Mouse (Mus musculus) MEL (cell line): ENCODE data around the gene Ctsd. TPM values are rescaled to one million over a fixed set of nuclear protein-coding genes. Genes with fewer than 3 reads are reported as not detected.

Source experiments
- DNase-seq: peaks from one replicate; pipeline ENCODE4 v3.0.0; 2011; ENCODE audit warnings: low read depth, low spot score
- H3K27ac ChIP-seq: 2 replicates; pipeline ENCODE4 v1.5.1; 2012; ENCODE audit warnings: low read depth, mild to moderate bottlenecking, control low read depth, low read length, moderate library complexity; ENCODE audit not compliant: control insufficient read depth
- H3K27me3 ChIP-seq, 2 experiments: fragments of 150-350 bp in 1 of 2; sonication (generic) in 1 of 2; 2 replicates each; pipeline ENCODE4 v1.6.1; 2012; ENCODE audit warnings: low read length in 2 of 2, mild to moderate bottlenecking in 2 of 2, improper control_type of control experiment in 1 of 2, moderate library complexity in 1 of 2; ENCODE audit not compliant: insufficient read depth in 2 of 2, control insufficient read depth in 1 of 2
- H3K36me3 ChIP-seq, 2 experiments: 2 replicates each; pipeline ENCODE4 v1.6.1; 2012 to 2014; ENCODE audit warnings: low read length in 2 of 2, improper control_type of control experiment in 1 of 2, inconsistent platforms in 1 of 2, mild to moderate bottlenecking in 1 of 2; ENCODE audit not compliant: insufficient read depth in 2 of 2, control insufficient read depth in 1 of 2
- H3K4me1 ChIP-seq, 2 experiments: fragments of 150-350 bp in 1 of 2; sonication (generic) in 1 of 2; 2 replicates each; pipeline ENCODE4 v1.6.1; 2012; ENCODE audit warnings: low read length in 2 of 2, improper control_type of control experiment in 1 of 2, mild to moderate bottlenecking in 1 of 2; ENCODE audit not compliant: insufficient read depth in 2 of 2, control insufficient read depth in 1 of 2
- H3K4me3 ChIP-seq, 2 experiments: fragments of 150-350 bp in 1 of 2; sonication (generic) in 1 of 2; 2 replicates each; pipeline ENCODE4 v1.5.1; 2012; ENCODE audit warnings: low read depth in 2 of 2, low read length in 2 of 2, mild to moderate bottlenecking in 2 of 2, moderate library complexity in 2 of 2, control low read depth in 1 of 2, improper control_type of control experiment in 1 of 2; ENCODE audit not compliant: control insufficient read depth in 1 of 2, insufficient read depth in 1 of 2
- H3K79me2 ChIP-seq: 2 replicates; pipeline ENCODE4 v1.6.1; 2012; ENCODE audit warnings: mild to moderate bottlenecking, low read length, moderate library complexity; ENCODE audit not compliant: control insufficient read depth, poor library complexity, insufficient read depth
- H3K9ac ChIP-seq: 2 replicates; pipeline ENCODE4 v1.6.1; 2012; ENCODE audit warnings: low read depth, mild to moderate bottlenecking, control low read depth, low read length, moderate library complexity; ENCODE audit not compliant: control insufficient read depth, poor library complexity, severe bottlenecking
- H3K9me3 ChIP-seq: fragments of 150-350 bp; sonication (generic); replicated peaks from 2 replicates; pipeline ENCODE4 v1.6.1; 2012; ENCODE audit warnings: mild to moderate bottlenecking, low read length, improper control_type of control experiment, moderate library complexity; ENCODE audit not compliant: insufficient read depth
- BHLHE40 ChIP-seq: IDR thresholded peaks from 2 replicates; pipeline ENCODE4 v1.6.1; 2012; ENCODE audit warnings: low read depth, mild to moderate bottlenecking, inconsistent platforms, low read length, improper control_type of control experiment, borderline replicate concordance
- GABPA ChIP-seq: IDR thresholded peaks from 2 replicates; pipeline ENCODE4 v1.6.1; 2012; ENCODE audit warnings: low read depth, mild to moderate bottlenecking, inconsistent platforms, low read length, improper control_type of control experiment, moderate library complexity
- HCFC1 ChIP-seq: IDR thresholded peaks from 2 replicates; pipeline ENCODE4 v1.6.1; 2012; ENCODE audit warnings: low read depth, mild to moderate bottlenecking, inconsistent platforms, low read length, improper control_type of control experiment, moderate library complexity
- JUND ChIP-seq: IDR thresholded peaks from 2 replicates; pipeline ENCODE4 v1.6.1; 2011; ENCODE audit warnings: low read depth, mild to moderate bottlenecking, improper control_type of control experiment, low read length
- KAT2A ChIP-seq: conservative IDR thresholded peaks from 2 replicates; pipeline ENCODE4 v1.6.1; 2012; ENCODE audit warnings: low read depth, low read length, improper control_type of control experiment, inconsistent platforms
- MAFK ChIP-seq: IDR thresholded peaks from 2 replicates; pipeline ENCODE4 v1.6.1; 2011; ENCODE audit warnings: low read depth, mild to moderate bottlenecking, low read length, improper control_type of control experiment, borderline replicate concordance
- MAX ChIP-seq: IDR thresholded peaks from 2 replicates; pipeline ENCODE4 v1.6.1; 2011; ENCODE audit warnings: low read length, improper control_type of control experiment
- MEF2A ChIP-seq: IDR thresholded peaks from 2 replicates; pipeline ENCODE4 v1.6.1; 2014; ENCODE audit warnings: low read depth, mild to moderate bottlenecking, inconsistent platforms, low read length, improper control_type of control experiment; ENCODE audit not compliant: poor library complexity, insufficient replicate concordance, severe bottlenecking; ENCODE audit errors: extremely low read depth
- MYB ChIP-seq: IDR thresholded peaks from 2 replicates; pipeline ENCODE4 v1.6.1; 2011; ENCODE audit warnings: mild to moderate bottlenecking, low read depth, low read length, improper control_type of control experiment
- NELFE ChIP-seq: IDR thresholded peaks from 2 replicates; pipeline ENCODE4 v1.6.1; 2011; ENCODE audit warnings: low read depth, low read length, improper control_type of control experiment
- NRF1 ChIP-seq: IDR thresholded peaks from 2 replicates; pipeline ENCODE4 v1.6.1; 2014; ENCODE audit warnings: low read depth, mild to moderate bottlenecking, inconsistent platforms, low read length, improper control_type of control experiment, moderate library complexity; ENCODE audit not compliant: poor library complexity, insufficient read depth, severe bottlenecking
- POLR2AphosphoS5 ChIP-seq: IDR thresholded peaks from 2 replicates; pipeline ENCODE4 v1.6.1; 2012; ENCODE audit warnings: low read depth, borderline replicate concordance, mild to moderate bottlenecking, inconsistent platforms, low read length, moderate library complexity, mixed read lengths
- RAD21 ChIP-seq: IDR thresholded peaks from 2 replicates; pipeline ENCODE4 v1.6.1; 2011; ENCODE audit warnings: mild to moderate bottlenecking, low read depth, low read length, improper control_type of control experiment
- RCOR1 ChIP-seq: IDR thresholded peaks from 2 replicates; pipeline ENCODE4 v1.6.1; 2012; ENCODE audit warnings: low read depth, mild to moderate bottlenecking, inconsistent platforms, low read length, improper control_type of control experiment
- SIN3A ChIP-seq: IDR thresholded peaks from 2 replicates; pipeline ENCODE4 v1.6.1; 2012; ENCODE audit warnings: low read length, improper control_type of control experiment, inconsistent platforms
- TCF12 ChIP-seq: IDR thresholded peaks from 2 replicates; pipeline ENCODE4 v1.6.1; 2014; ENCODE audit warnings: low read depth, mild to moderate bottlenecking, inconsistent platforms, low read length, improper control_type of control experiment, moderate library complexity
- USF1 ChIP-seq: IDR thresholded peaks from 2 replicates; pipeline ENCODE4 v1.6.1; 2014; ENCODE audit warnings: low read depth, mild to moderate bottlenecking, inconsistent platforms, low read length, improper control_type of control experiment, moderate library complexity
- USF2 ChIP-seq, 2 experiments: IDR thresholded peaks; 2 replicates each; pipeline ENCODE4 v1.6.1; 2011 to 2012; ENCODE audit warnings: improper control_type of control experiment in 2 of 2, low read length in 2 of 2, borderline replicate concordance in 1 of 2, inconsistent platforms in 1 of 2, low read depth in 1 of 2, mild to moderate bottlenecking in 1 of 2; ENCODE audit not compliant: insufficient read depth in 1 of 2
- ZC3H11A ChIP-seq: IDR thresholded peaks from 2 replicates; pipeline ENCODE4 v1.6.1; 2012; ENCODE audit warnings: low read depth, mild to moderate bottlenecking, inconsistent platforms, low read length, improper control_type of control experiment
- ZNF384 ChIP-seq: IDR thresholded peaks from 2 replicates; pipeline ENCODE4 v1.6.1; 2012; ENCODE audit warnings: low read depth, mild to moderate bottlenecking, inconsistent platforms, low read length, improper control_type of control experiment
- polyA plus RNA-seq, 2 experiments: library from polyadenylated mRNA; stranded (reverse) in 1 of 2; unstranded in 1 of 2; fragments of >175 nt in 1 of 2; fragments of >200 nt in 1 of 2; gene quantifications; 2 replicates each; pipeline versions ENCODE4 v1.2.1 to v1.2.4; 2012; ENCODE audit warnings: low replicate concordance in 2 of 2, low read depth in 1 of 2; ENCODE audit not compliant: insufficient read length in 2 of 2, insufficient read depth in 1 of 2, missing spikeins in 1 of 2
- total RNA-seq: library from RNA; depleted of rRNA; stranded (reverse); fragments of 300-350 nt; gene quantifications from 2 replicates; pipeline ENCODE4 v1.2.3, GENCODE M21; 2012

The Ctsd gene
- total and polyA plus RNA-seq, 3 experiments, result 89.3 to 179 (median 115) TPM

DNA sequence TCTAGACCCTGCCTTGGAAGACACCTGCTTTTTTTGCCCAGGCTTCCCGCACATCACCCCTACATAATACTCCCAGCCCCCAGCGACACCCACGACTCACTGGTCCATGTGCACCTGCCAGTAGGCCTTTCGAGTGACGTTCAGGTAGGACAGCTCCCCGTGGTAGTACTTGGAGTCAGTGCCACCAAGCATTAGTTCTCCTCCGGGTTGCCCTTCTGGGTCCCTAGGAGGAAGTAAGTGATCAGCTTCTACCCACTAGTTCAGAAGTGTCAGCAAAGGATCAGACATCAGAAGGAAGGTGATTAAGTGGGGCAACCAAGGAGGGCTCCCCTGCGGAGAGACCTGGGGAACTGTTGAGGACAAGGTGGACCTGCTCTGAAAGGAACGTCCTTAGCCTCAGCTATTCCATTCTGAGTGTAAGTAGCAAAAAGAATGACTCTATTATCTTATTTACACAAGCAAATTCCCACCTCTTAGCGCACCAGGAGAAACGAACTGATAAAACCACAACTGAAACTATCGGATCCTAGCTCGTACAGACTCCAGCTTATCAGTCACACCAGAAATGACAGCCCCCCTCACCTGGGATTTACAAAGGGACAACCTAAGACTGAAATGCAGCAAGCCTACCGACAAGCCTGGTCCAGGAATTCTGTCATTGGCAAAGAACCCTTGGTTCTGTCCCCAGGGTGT is 10.5 kb downstream of the Ctsd start (continued):
- TF ChIP-seq BHLHE40 (peak; percentile 59; the same call in 1 of the 2 replicates), RCOR1 (peak; percentile 92)

DNA sequence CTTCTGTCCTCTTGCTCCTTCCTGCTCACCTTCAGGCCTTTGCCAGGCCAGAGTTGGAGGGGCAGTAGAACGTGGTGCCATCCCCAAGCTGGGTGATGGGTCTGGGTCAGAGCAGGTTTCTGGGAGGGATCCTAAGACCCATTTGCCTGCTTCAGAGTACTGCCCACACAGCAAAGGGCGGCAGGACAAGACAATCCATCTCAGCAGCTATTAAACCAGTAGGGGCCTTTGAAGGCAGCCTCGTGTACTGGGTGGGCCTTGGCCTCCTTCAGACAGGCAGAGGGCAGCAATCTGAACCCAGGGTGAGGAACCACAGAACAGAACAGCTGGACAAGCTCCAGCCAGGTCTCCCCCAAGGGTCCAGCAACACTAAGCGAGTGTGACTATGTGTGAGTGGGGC is 11.7 kb downstream of the Ctsd start:
- no peaks in the 10 kb centered on the region for H3K27me3 ChIP-seq
- peaks cover 9 to 22% of the 10 kb centered on the region in 2 experiments for H3K4me1 ChIP-seq
- no peak overlapping the region for H3K9ac ChIP-seq
- no peak for TF ChIP-seq USF1
- TF ChIP-seq JUND, result no peak
- TF ChIP-seq TCF12, result no peak
- no peak for TF ChIP-seq USF2 (IDR thresholded peaks at IDR 0.05; ENCODE audit: borderline replicate concordance in 1 of 2, insufficient read depth in 1 of 2, low read depth in 1 of 2, low read length in 2 of 2)
- TF ChIP-seq POLR2AphosphoS5, result no peak
- no peak for TF ChIP-seq MEF2A
- TF ChIP-seq KAT2A, result no peak
- no peak for TF ChIP-seq ZC3H11A
- TF ChIP-seq MAFK, result no peak
- TF ChIP-seq MAX, result no peak
- TF ChIP-seq HCFC1, result no peak
- no peak for TF ChIP-seq BHLHE40
- no peak for TF ChIP-seq SIN3A
- TF ChIP-seq NELFE, result no peak
- TF ChIP-seq ZNF384, result no peak
- TF ChIP-seq RAD21, result no peak
- no peak for TF ChIP-seq GABPA
- TF ChIP-seq NRF1, result no peak
- no peak for TF ChIP-seq MYB
- no peak for DNase-seq
- no peaks in the 10 kb centered on the region for H3K79me2 ChIP-seq
- H3K27ac ChIP-seq, result no peak overlapping the region
- no peaks in the 10 kb centered on the region for H3K9me3 ChIP-seq
- H3K4me3 ChIP-seq, result no peak overlapping the region
- peaks cover 5 to 19% of the 10 kb centered on the region in 2 experiments for H3K36me3 ChIP-seq
